Mouse (Mus musculus): ENCODE measurements at regions not wholly inside any gene's neighbourhood (a gene's known extent, or its start where the extent isn't known, plus 50 kb on each side); places are given as distances from the start of the nearest gene placed in this dataset.

DNA sequence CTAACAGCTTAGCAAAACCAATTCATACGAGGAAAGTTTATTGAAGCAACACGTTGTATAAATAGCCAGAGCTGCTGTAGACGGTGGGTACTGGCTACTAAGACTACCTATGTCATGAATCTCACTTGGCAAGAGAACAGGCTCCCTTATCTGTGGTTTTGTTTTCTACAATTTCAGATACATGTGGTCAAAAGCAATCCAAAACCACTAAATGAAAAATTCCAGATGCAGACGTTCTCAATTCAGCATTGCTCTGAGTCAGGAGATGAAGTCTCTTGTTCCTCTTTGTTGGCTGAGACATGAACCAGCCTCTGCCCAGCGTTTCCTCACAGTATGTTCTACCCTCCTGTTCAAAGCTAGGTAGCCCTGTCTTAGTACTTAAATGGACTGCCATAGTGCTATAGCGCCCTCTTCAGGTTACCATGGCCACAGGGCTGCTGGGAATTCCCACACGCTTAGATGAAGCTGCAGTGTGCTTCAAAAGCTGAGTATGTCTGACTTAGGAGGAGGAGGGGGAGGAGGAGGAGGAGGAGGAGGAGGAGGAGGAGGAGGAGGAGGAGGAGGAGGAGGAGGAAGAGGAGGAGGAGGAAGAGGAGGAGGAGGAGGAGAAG, 119.0 kb upstream of the Smyd2 start:
- Histone ChIP-seq H3K4me2 (no peak overlapping the region), H3K4me1 (replicated peaks) (no peaks in the 10 kb centered on the region), H3K9ac (no peak overlapping the region), H3K9me3 (no peaks in the 10 kb centered on the region), H3K4me3 (no peak overlapping the region), H3K36me3 (no peaks in the 10 kb centered on the region), H3K27me3 (0 out of 2 replicates have a peak, but pooled peaks cover 4% of the 10 kb centered on the region), H3K27ac (no peak overlapping the region)
- WGBS: 66% methylated on average over 7 of the region's 7 CpGs
- ATAC-seq (ENCODE audit: low FRiP score): no peak

DNA sequence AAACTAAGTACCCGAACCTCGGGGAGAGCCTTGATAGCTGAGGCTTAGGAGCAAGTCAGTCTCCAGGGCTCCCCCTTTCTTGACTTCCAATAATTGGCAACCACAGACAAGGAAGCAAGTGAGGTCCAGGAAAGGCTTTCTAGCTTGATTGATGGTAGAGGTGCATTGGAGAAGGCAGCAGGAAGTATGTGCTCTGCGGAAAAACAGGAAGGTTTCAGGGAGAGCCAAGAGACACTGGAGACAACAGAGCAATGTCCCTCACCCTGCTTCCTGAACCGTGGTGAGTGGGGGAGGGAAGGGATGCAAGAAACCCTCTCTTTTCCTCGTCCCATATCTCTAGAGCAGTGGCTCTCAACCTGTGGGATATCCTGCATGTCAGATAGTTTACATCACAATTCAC, 115.9 kb upstream of the Smyd2 start:
- Histone ChIP-seq H3K4me2 (no peak overlapping the region), H3K36me3 (no peaks in the 10 kb centered on the region), H3K4me3 (no peak overlapping the region), H3K27me3 (no peaks in the 10 kb centered on the region), H3K9me3 (no peaks in the 10 kb centered on the region), H3K27ac (no peak overlapping the region), H3K9ac (no peak overlapping the region), H3K4me1 (replicated peaks) (0 out of 2 replicates have a peak, but pooled peaks cover 3% of the 10 kb centered on the region)
- no peak for ATAC-seq (ENCODE audit: low FRiP score)
- 48% methylated on average over 5 of the region's 5 CpGs for WGBS

DNA sequence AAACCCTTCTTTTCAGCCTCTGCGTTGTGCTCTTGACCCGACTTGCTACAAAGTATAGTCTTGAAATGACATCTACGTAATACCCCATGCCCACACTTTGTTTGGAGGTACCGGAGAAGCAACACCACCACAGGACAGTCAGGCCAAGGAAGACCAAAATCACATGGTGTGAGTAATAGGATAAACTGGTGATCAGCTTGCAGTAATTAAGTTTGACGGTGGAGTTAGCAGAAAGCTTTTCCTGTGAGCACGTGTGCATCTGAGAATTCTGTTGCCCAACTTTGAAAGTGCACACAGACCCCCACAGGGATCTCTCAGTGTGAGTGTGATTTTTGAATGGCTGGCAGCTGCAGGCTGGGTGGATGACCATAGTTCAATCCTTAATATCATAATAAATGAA, 114.6 kb upstream of the Smyd2 start:
- Histone ChIP-seq H3K27me3 (no peaks in the 10 kb centered on the region), H3K4me2 (no peak overlapping the region), H3K36me3 (no peaks in the 10 kb centered on the region), H3K4me3 (no peak overlapping the region), H3K9me3 (no peaks in the 10 kb centered on the region), H3K9ac (no peak overlapping the region), H3K27ac (no peak overlapping the region), H3K4me1 (replicated peaks) (0 out of 2 replicates have a peak, but pooled peaks cover 3% of the 10 kb centered on the region)
- WGBS: 70% methylated on average over 6 of the region's 6 CpGs
- no peak for ATAC-seq (ENCODE audit: low FRiP score)

DNA sequence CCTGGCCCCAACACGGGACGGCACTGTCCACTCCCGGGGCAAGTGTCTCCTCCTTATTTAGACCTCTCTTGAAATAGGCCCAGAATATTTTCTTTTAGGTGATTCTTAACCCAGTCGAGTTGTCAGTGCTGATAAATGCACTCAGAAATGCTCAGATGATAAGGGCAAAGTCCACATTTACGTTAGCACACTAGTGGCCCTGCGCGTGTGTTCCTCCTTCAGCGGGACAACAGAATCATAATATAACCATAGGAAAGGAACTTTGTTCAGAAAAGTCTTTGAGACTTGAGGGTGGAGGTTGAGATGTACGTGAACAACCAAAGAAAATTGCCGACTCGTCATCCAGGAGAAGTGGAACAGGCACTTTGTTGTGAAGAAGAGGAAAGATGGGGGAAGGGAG, 113.8 kb upstream of the Smyd2 start:
- 0 out of 2 replicates have a peak, but pooled peaks cover 3% of the 10 kb centered on the region for H3K4me1 ChIP-seq (replicated peaks)
- no peak for ATAC-seq (ENCODE audit: low FRiP score)
- H3K27ac ChIP-seq: no peak overlapping the region
- H3K9me3 ChIP-seq: no peaks in the 10 kb centered on the region
- H3K27me3 ChIP-seq: no peaks in the 10 kb centered on the region
- H3K4me3 ChIP-seq: no peak overlapping the region
- no peaks in the 10 kb centered on the region for H3K36me3 ChIP-seq
- no peak overlapping the region for H3K9ac ChIP-seq
- WGBS: 93% methylated on average over 11 of the region's 11 CpGs
- no peak overlapping the region for H3K4me2 ChIP-seq

DNA sequence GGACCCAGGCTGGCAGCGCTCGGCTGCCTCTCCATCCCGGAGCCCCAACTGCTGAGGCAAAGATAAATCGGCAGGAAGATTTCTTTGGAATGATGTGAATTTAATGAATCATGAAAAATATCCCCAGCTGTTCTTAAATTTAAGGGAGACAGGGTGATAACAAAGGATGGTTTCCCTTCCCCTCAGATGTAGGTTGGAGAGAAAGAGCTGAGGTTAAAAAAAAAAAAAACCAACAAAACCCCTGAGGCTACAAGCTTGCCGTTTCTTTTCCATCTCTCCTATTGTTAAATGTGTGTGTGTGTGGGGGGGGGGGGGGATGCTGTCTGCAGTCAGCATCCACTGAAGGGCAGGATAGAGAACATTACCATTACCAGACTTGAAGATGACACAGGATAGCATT, 111.9 kb upstream of the Smyd2 start:
- WGBS: 33% methylated on average over 5 of the region's 5 CpGs
- 0 out of 2 replicates have a peak, but pooled peaks cover 3% of the 10 kb centered on the region for H3K4me1 ChIP-seq (replicated peaks)
- no peak for ATAC-seq (ENCODE audit: low FRiP score)
- no peaks in the 10 kb centered on the region for H3K9me3 ChIP-seq
- no peak overlapping the region for H3K27ac ChIP-seq
- H3K4me2 ChIP-seq: no peak overlapping the region
- H3K4me3 ChIP-seq: no peak overlapping the region
- H3K27me3 ChIP-seq: no peaks in the 10 kb centered on the region
- no peak overlapping the region for H3K9ac ChIP-seq
- no peaks in the 10 kb centered on the region for H3K36me3 ChIP-seq

DNA sequence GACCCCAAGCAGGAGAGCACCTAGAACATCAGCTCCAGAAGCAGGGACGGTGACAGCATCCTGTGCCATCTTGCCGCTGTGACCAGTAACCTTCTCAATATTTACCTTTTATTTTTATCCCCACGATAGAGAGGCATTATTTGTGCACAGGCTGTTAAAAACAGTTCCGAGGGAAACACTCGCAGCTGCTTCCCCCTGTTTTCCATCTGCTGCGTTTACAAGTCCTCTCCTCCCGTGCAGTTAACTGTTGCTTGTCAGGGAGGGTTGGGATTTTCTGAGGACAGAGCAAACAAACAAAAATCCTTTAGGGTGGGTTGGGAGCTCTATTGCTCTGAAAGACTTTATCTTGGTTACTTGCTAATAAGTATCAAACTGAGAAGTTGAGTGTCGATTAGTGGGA, 105.4 kb upstream of the Smyd2 start:
- Histone ChIP-seq H3K9me3 (no peaks in the 10 kb centered on the region), H3K4me2 (no peak overlapping the region), H3K4me1 (replicated peaks) (no peaks in the 10 kb centered on the region; the same call in 1 of the 2 replicates), H3K27me3 (no peaks in the 10 kb centered on the region), H3K27ac (no peak overlapping the region), H3K36me3 (no peaks in the 10 kb centered on the region), H3K9ac (no peak overlapping the region), H3K4me3 (no peak overlapping the region)
- 42% methylated on average over 8 of the region's 8 CpGs for WGBS
- no peak for ATAC-seq (ENCODE audit: low FRiP score)

DNA sequence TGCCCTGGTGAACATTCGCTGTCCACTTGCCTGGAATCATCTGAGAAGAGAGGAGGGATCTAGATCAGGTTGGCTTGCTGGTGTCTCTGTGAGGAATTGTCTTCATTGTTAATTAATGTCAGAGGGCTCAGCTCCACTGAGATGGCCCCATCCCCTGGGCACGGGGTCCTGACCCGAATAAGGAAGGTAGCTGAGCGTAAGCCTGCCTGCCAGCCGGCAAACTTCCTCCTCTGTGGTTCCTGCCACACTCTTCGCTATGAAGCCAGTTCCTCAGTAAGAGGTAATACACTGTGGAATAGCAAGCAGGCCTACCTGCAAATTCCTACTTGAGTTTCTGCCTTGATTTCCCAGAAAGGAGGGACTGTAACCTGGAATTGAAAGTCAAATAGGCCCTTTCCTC, 87.3 kb upstream of the Smyd2 start:
- peaks cover 9% of the 10 kb centered on the region; the same call in 1 of the 2 replicates for H3K4me1 ChIP-seq (replicated peaks)
- H3K9me3 ChIP-seq: no peaks in the 10 kb centered on the region
- H3K4me2 ChIP-seq: no peak overlapping the region
- ATAC-seq (ENCODE audit: low FRiP score): no peak
- no peak overlapping the region for H3K9ac ChIP-seq
- 0 out of 2 replicates have a peak, but pooled peaks cover 3% of the 10 kb centered on the region for H3K27me3 ChIP-seq
- WGBS: 84% methylated on average over 6 of the region's 6 CpGs
- H3K27ac ChIP-seq: no peak overlapping the region
- H3K4me3 ChIP-seq: no peak overlapping the region
- H3K36me3 ChIP-seq: no peaks in the 10 kb centered on the region

DNA sequence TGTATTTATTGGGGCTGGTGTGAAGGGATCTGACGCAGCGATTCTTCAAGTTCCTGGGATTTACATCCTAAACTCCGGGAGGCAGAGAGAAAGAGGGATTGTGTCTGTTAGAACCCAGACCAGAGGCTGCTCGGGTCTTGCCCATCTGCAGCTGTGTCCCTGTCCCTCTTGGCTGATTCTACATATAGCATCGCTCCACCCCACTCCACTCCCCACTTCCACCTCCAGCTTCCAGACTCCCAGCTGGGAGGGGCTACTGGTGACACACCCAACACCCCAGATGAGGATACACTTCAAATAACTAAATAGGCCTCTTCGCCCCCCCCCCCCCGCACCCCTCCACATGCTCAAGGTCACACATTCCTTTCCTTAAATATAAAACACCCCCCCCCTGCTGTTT, 85.1 kb upstream of the Smyd2 start:
- H3K36me3 ChIP-seq: no peaks in the 10 kb centered on the region
- H3K27ac ChIP-seq: no peak overlapping the region
- ATAC-seq (ENCODE audit: low FRiP score): no peak
- peaks cover 9% of the 10 kb centered on the region; the same call in 1 of the 2 replicates for H3K4me1 ChIP-seq (replicated peaks)
- H3K9me3 ChIP-seq: no peaks in the 10 kb centered on the region
- WGBS: 67% methylated on average over 7 of the region's 7 CpGs
- no peak overlapping the region for H3K9ac ChIP-seq
- H3K4me2 ChIP-seq: no peak overlapping the region
- 0 out of 2 replicates have a peak, but pooled peaks cover 3% of the 10 kb centered on the region for H3K27me3 ChIP-seq
- H3K4me3 ChIP-seq: no peak overlapping the region

DNA sequence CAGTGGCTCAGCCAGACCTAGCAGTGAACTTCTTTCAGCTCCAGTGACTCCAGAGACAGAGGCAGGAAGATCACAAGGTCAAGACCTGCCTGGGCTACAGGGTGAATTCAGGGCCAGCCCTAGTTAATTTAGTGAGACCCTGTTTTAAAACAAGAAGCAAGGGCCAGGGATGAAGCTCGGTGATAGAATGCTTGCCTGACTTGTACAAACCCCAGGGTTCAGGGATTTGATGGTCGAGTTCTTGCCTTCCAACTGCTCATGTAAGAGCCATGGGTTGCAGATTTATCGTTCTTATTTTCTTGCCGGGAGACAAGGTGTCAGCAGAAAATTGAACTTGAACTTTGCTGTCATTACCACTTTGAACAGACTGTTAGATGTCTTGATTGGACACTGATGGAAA, 78.9 kb upstream of the Smyd2 start:
- WGBS: 82% methylated on average over 4 of the region's 4 CpGs
- Histone ChIP-seq H3K4me2 (no peak overlapping the region), H3K9me3 (no peaks in the 10 kb centered on the region), H3K9ac (no peak overlapping the region), H3K4me1 (replicated peaks) (no peaks in the 10 kb centered on the region), H3K27ac (no peak overlapping the region), H3K4me3 (no peak overlapping the region), H3K27me3 (no peaks in the 10 kb centered on the region), H3K36me3 (no peaks in the 10 kb centered on the region)
- ATAC-seq (ENCODE audit: low FRiP score): no peak

DNA sequence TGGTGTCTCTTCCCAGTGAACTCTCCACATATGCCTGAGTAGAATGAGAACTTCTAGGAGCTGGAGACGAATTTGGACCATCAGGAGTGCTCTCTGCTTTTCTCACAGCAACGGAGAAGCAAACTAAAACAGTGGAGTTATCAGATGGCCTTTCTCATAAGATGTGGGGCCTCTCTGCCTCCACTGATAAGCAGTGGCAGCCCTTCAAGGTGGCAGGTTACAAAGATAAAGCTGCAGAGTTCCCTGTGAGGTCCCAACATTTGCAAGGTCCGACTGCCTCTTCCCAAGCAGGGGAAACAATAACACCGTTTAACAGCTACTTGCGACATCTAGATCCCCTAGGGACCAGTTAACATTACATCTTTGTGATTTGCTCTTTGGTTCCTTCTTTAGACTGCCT, 71.5 kb upstream of the Smyd2 start:
- no peak for ATAC-seq (ENCODE audit: low FRiP score)
- Histone ChIP-seq H3K9ac (no peak overlapping the region), H3K27me3 (no peaks in the 10 kb centered on the region), H3K4me3 (no peak overlapping the region), H3K27ac (no peak overlapping the region), H3K4me2 (no peak overlapping the region), H3K4me1 (replicated peaks) (peaks cover 10% of the 10 kb centered on the region), H3K9me3 (no peaks in the 10 kb centered on the region), H3K36me3 (no peaks in the 10 kb centered on the region)
- 52% methylated on average over 5 of the region's 5 CpGs for WGBS

DNA sequence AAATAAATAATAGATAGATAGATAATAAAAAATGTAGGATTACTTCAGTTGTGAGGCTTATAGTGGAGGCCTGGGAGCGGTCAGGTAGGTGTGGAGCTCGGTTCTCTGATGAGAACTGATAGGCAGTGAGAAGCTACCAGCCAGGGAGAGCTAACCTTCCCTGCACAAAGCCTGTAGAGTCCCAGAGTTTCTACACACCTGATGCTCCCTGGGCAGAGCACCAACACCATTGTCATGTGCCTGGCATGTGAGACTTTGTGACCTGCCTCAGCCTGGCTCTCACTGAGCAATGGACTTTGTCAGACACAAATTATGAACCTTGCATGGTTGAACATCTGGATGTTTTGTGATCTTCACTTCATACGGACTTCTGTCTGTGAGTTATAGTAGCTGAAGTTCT, 71.1 kb upstream of the Smyd2 start:
- 94% methylated on average over 3 of the region's 3 CpGs for WGBS

DNA sequence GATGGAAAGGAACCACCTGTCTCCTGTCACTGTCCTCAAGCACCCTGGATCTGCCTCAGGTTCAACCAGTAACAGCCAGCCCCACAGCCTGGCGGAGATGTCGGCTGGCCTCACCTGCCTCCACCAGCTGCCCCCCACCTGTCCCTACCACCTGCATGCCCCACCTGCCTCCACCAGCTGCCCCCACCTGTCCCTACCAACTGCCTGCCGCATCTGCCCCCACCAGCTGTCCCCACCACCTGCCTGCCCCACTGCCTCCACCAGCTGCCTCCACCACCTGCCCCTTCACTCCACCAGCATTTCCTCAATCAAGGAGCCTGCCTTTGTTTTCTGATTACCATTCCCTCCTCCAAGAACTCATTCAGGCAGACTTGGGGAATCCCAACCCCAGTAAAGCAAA, 68.9 kb upstream of the Smyd2 start:
- Histone ChIP-seq H3K9ac (no peak overlapping the region), H3K4me2 (no peak overlapping the region), H3K27me3 (0 out of 2 replicates have a peak, but pooled peaks cover 2% of the 10 kb centered on the region), H3K9me3 (no peaks in the 10 kb centered on the region), H3K4me1 (replicated peaks) (peaks cover 10% of the 10 kb centered on the region), H3K36me3 (no peaks in the 10 kb centered on the region), H3K27ac (no peak overlapping the region), H3K4me3 (no peak overlapping the region)
- ATAC-seq (ENCODE audit: low FRiP score): no peak
- 85% methylated on average over 3 of the region's 3 CpGs for WGBS

More for the DNA sequence above, 71.1 kb upstream of the Smyd2 start:
- H3K27ac ChIP-seq: no peak overlapping the region
- no peak overlapping the region for H3K9ac ChIP-seq
- no peak for ATAC-seq (ENCODE audit: low FRiP score)
- 0 out of 2 replicates have a peak, but pooled peaks cover 2% of the 10 kb centered on the region for H3K27me3 ChIP-seq
- no peak overlapping the region for H3K4me3 ChIP-seq
- no peaks in the 10 kb centered on the region for H3K9me3 ChIP-seq
- H3K4me1 ChIP-seq (replicated peaks): peaks cover 10% of the 10 kb centered on the region
- H3K4me2 ChIP-seq: no peak overlapping the region
- H3K36me3 ChIP-seq: no peaks in the 10 kb centered on the region

DNA sequence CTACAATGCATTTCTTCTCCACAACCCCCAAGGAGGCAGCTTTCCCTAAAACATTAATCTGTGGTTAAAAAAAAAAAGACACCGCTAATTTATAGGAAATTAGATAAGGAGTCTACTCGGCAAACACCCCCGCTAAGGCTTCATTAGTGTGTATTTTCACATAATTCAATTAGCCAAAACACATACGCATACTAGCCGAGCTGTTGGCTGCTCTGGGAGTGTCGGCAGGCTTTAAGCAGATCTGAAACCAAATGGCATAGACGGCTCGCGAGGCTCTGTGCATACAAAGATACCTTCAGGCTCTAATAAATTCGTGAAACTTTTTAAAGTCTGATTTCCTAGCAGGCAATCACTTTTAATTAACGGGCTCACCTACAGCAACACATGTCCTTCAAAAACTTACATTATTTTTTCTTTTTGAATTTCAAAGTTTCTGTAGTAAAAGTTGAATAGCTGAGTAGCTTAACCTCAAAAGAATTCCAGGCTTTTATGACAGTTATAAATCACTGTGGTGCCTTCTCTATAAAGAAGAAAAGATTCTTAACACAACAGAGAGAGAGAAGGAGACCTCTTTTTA, 68.0 kb upstream of the Smyd2 start:
- no peak overlapping the region for H3K4me3 ChIP-seq
- ATAC-seq (ENCODE audit: low FRiP score): no peak
- H3K9me3 ChIP-seq: no peaks in the 10 kb centered on the region
- H3K27ac ChIP-seq: no peak overlapping the region
- H3K4me1 ChIP-seq (replicated peaks): peaks cover 10% of the 10 kb centered on the region
- WGBS: 29% methylated on average over 11 of the region's 11 CpGs
- H3K27me3 ChIP-seq: 0 out of 2 replicates have a peak, but pooled peaks cover 2% of the 10 kb centered on the region
- H3K4me2 ChIP-seq: no peak overlapping the region
- no peaks in the 10 kb centered on the region for H3K36me3 ChIP-seq
- H3K9ac ChIP-seq: no peak overlapping the region
